Mouse (Mus musculus): ENCODE measurements around the gene Mindy4b-ps. TPM values are rescaled to one million over a fixed set of nuclear protein-coding genes. Genes with fewer than 3 reads are reported as not detected.

Gene Mindy4b-ps
- polyA plus RNA-seq, 1 experiment from 2014 or later, result not detected

GRCm38 (mm10) chr3:58814191-58814590, 7.9 kb downstream of the Mindy4b-ps start:
- H3K4me3 ChIP-seq (ENCODE audit: low read depth, low read length), result no peak overlapping the region
- no peaks in the 10 kb centered on the region for H3K27me3 ChIP-seq (ENCODE audit: insufficient read depth, low read length)
- H3K36me3 ChIP-seq (replicated peaks; ENCODE audit: insufficient read depth, low read length), result no peaks in the 10 kb centered on the region
- no peaks in the 10 kb centered on the region for H3K9me3 ChIP-seq (ENCODE audit: low read length)
- no peak overlapping the region for H3K4me2 ChIP-seq (ENCODE audit: low read depth, low read length)
- no peak overlapping the region for H3K27ac ChIP-seq (ENCODE audit: low read depth)
- DNase-seq (no peak), ATAC-seq (no peak)
- H3K4me1 ChIP-seq (ENCODE audit: insufficient read depth), result no peaks in the 10 kb centered on the region
- WGBS (ENCODE audit: insufficient replicate concordance), result 92% methylated on average over 3 of the region's 3 CpGs
- no peak overlapping the region for H3K9ac ChIP-seq (replicated peaks)
- TF ChIP-seq EP300 (IDR thresholded peaks at IDR 0.05; ENCODE audit: low read depth) (no peak), CTCF (IDR thresholded peaks at IDR 0.05; ENCODE audit: low read depth) (no peak)

DNA sequence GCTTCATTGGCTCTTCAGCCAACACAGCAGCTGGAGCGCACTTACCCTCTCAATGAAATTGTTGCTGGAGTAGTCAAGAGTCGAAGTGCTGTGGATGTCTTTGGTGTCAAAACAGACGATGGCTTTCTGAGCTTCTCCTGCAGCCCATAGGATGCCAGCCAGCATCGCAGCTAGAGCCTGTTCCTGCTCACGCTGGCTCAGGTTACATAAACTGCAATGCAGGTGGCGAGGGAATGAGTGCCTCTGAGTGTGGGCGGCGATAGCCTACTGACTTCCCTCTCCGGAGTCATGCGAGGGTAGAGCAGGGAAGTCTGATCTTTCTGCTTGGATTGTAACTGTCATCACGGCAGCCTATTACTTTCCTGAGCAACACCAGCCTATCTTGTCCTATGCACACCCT, 11.8 kb downstream of the Mindy4b-ps start:
- H3K4me3 ChIP-seq (ENCODE audit: low read depth, low read length), result no peak overlapping the region
- no peak overlapping the region for H3K4me2 ChIP-seq (ENCODE audit: low read depth, low read length)
- no peaks in the 10 kb centered on the region for H3K36me3 ChIP-seq (replicated peaks; ENCODE audit: insufficient read depth, low read length)
- no peak for ATAC-seq
- no peak for DNase-seq
- no peak overlapping the region for H3K9ac ChIP-seq (replicated peaks)
- no peak overlapping the region for H3K27ac ChIP-seq (ENCODE audit: low read depth)
- no peaks in the 10 kb centered on the region for H3K9me3 ChIP-seq (ENCODE audit: low read length)
- TF ChIP-seq CTCF (IDR thresholded peaks at IDR 0.05; ENCODE audit: low read depth) (no peak), EP300 (IDR thresholded peaks at IDR 0.05; ENCODE audit: low read depth) (no peak)
- no peaks in the 10 kb centered on the region for H3K4me1 ChIP-seq (ENCODE audit: insufficient read depth)
- 47% methylated on average over 11 of the region's 11 CpGs for whole genome bisulfite sequencing (ENCODE audit: insufficient replicate concordance)
- H3K27me3 ChIP-seq (ENCODE audit: insufficient read depth, low read length), result no peaks in the 10 kb centered on the region

GRCm38 (mm10) chr3:58809111-58809915, 12.8 kb downstream of the Mindy4b-ps start:
- no peak overlapping the region for H3K4me3 ChIP-seq (ENCODE audit: low read depth, low read length)
- WGBS (ENCODE audit: insufficient replicate concordance), result 66% methylated on average over 12 of the region's 12 CpGs
- no peak for DNase-seq
- H3K9me3 ChIP-seq (ENCODE audit: low read length), result no peaks in the 10 kb centered on the region
- no peak overlapping the region for H3K27ac ChIP-seq (ENCODE audit: low read depth)
- H3K4me2 ChIP-seq (ENCODE audit: low read depth, low read length), result no peak overlapping the region
- H3K9ac ChIP-seq (replicated peaks), result no peak overlapping the region
- H3K4me1 ChIP-seq (ENCODE audit: insufficient read depth), result no peaks in the 10 kb centered on the region
- no peaks in the 10 kb centered on the region for H3K36me3 ChIP-seq (replicated peaks; ENCODE audit: insufficient read depth, low read length)
- no peaks in the 10 kb centered on the region for H3K27me3 ChIP-seq (ENCODE audit: insufficient read depth, low read length)
- no peak for ATAC-seq
- TF ChIP-seq CTCF (IDR thresholded peaks at IDR 0.05; ENCODE audit: low read depth) (no peak), EP300 (IDR thresholded peaks at IDR 0.05; ENCODE audit: low read depth) (no peak)

- Histone ChIP-seq H3K4me2 (ENCODE audit: low read depth, low read length) (no peak overlapping the region), H3K9me3 (ENCODE audit: low read length) (no peaks in the 10 kb centered on the region), H3K9ac (replicated peaks) (no peak overlapping the region), H3K27ac (ENCODE audit: low read depth) (no peak overlapping the region), H3K4me3 (ENCODE audit: low read depth, low read length) (no peak overlapping the region), H3K27me3 (ENCODE audit: insufficient read depth, low read length) (no peaks in the 10 kb centered on the region), H3K36me3 (replicated peaks; ENCODE audit: insufficient read depth, low read length) (no peaks in the 10 kb centered on the region), H3K4me1 (ENCODE audit: insufficient read depth) (no peaks in the 10 kb centered on the region)
- TF ChIP-seq EP300 (IDR thresholded peaks at IDR 0.05; ENCODE audit: low read depth), result no peak
- no peak for TF ChIP-seq CTCF (IDR thresholded peaks at IDR 0.05; ENCODE audit: low read depth)
- DNase-seq, result no peak
- 86% methylated on average over 5 of the region's 5 CpGs for WGBS (ENCODE audit: insufficient replicate concordance)
- no peak for ATAC-seq
Measured at GRCm38 (mm10) chr3:58808636-58809035, 13.5 kb downstream of the Mindy4b-ps start.

GRCm38 (mm10) chr3:58804745-58805144, 17.4 kb downstream of the Mindy4b-ps start:
- Histone ChIP-seq H3K27me3 (ENCODE audit: insufficient read depth, low read length) (no peaks in the 10 kb centered on the region), H3K4me2 (ENCODE audit: low read depth, low read length) (no peak overlapping the region), H3K36me3 (replicated peaks; ENCODE audit: insufficient read depth, low read length) (no peaks in the 10 kb centered on the region), H3K27ac (ENCODE audit: low read depth) (no peak overlapping the region), H3K4me1 (ENCODE audit: insufficient read depth) (no peaks in the 10 kb centered on the region), H3K4me3 (ENCODE audit: low read depth, low read length) (no peak overlapping the region), H3K9me3 (ENCODE audit: low read length) (no peaks in the 10 kb centered on the region), H3K9ac (replicated peaks) (no peak overlapping the region)
- DNase-seq, result no peak
- TF ChIP-seq CTCF (IDR thresholded peaks at IDR 0.05; ENCODE audit: low read depth) (no peak), EP300 (IDR thresholded peaks at IDR 0.05; ENCODE audit: low read depth) (no peak)
- 78% methylated on average over 6 of the region's 6 CpGs for WGBS (ENCODE audit: insufficient replicate concordance)
- no peak for ATAC-seq

DNA sequence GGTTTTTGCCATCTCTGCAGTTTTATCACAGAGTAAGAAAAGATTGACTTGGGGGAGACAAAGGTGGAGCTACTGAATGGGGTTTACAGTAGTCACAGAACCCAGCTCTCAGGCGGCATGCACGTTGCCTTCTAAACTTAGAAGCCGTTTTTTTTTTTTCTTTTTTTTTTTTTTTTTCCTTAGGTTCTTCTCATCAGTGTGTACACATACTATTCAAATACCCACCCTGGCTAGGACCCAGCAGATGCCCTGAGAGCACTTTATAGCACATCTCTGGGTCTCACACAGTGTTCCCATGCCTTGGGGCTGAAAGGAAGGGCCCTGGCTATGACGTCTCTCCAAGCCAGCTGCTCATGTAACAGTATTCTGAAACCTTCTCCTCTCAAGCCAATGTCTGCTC, 23.4 kb downstream of the Mindy4b-ps start:
- DNase-seq (no peak), ATAC-seq (no peak)
- Histone ChIP-seq H3K27ac (ENCODE audit: low read depth) (no peak overlapping the region), H3K27me3 (ENCODE audit: insufficient read depth, low read length) (no peaks in the 10 kb centered on the region), H3K9me3 (ENCODE audit: low read length) (no peaks in the 10 kb centered on the region), H3K4me3 (ENCODE audit: low read depth, low read length) (no peak overlapping the region), H3K4me1 (ENCODE audit: insufficient read depth) (no peaks in the 10 kb centered on the region; the same call in 1 of the 2 replicates), H3K9ac (replicated peaks) (no peak overlapping the region), H3K4me2 (ENCODE audit: low read depth, low read length) (no peak overlapping the region), H3K36me3 (replicated peaks; ENCODE audit: insufficient read depth, low read length) (no peaks in the 10 kb centered on the region)
- TF ChIP-seq EP300 (IDR thresholded peaks at IDR 0.05; ENCODE audit: low read depth) (no peak), CTCF (IDR thresholded peaks at IDR 0.05; ENCODE audit: low read depth) (no peak)
- WGBS (ENCODE audit: insufficient replicate concordance), result 78% methylated on average over 4 of the region's 4 CpGs

All from liver, postnatal 0 days (tissue).